Mouse (Mus musculus) lung, postnatal 14 days (tissue): ENCODE data around the gene Sorbs2.

ENCODE experiments used
- DNase-seq: peaks from one replicate; pipeline ENCODE4 v3.0.0; 2021

Sorbs2 gene

DNA sequence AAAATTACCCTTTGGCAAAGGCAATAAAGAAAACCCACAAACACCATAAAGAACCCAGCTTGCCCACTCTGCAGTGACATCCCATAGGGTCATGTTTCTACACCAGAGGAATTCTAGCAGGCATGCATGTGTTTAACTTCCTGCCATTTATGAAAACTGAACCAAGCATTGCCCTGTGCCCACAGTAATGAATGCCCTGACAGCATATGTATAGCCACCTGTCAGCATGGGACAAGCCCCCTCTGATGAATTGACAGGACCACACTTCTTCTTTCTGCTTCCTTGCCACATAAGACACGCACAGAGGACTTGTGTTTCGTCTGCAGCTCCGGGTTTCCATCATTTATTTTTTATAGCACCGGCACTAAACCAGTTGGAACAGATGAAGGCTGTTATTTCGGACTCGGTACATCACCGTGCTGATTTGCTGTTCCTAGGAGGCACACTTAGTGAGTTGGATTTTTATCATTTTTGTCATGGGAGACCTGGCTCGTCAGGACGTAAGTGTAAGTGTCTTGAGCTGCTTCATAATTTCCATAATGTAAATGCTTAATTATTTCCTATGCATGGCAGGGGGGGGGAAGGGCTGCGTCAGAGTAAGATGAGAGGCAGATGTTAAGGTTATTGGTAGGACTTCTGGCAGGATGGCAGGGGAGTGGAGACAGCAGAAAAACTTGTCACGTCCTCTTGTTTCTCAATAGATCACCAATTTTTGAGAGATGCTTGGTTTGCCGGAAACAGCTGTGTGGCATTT lies 180.5 kb downstream of the Sorbs2 start:
- DNase-seq: no peak

DNA sequence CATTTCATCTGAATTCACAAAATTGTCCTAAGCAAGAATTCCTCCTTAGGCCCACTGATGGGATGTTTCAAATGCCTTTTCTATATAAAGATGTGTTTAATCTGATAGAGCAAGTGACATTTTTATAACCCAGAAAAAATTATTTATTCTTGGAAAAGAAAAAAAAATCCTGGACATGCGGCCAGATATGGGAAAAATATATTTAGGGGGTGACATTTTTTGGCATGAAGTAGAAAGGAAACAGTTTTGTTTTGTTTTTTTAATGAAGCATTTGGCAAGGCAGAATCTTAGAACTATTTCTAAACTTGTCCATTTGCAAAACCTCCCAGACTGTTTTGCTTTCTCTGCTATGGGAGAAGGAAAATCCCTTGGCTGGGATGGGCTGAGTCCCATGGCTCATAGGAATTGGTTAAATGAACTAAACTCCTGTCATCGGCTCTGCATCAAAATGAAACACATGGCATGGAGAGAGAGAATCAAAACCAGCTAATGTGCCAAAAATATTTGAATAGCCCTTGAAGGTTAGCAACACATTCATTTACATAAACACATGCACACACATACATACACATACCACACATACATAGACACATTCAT lies 182.1 kb downstream of the Sorbs2 start:
- no peak for DNase-seq

DNA sequence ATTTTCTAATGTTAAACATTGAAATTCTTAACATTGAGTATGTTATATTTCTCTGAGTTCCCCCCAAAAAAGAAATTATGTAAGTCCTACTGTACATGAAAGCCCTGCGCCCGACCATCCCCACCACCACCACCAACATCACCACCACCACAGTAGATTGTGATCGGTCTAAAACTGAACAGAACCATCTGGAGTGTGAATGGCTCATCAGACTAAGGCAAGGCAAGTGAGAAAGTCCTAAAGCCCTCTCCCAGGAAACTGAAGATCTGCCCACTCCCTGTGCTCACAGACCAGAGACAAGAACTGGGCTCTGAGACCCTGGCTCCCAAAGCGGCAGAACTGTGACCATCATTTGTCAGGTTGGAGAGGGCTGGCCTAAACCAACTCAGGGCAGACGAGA lies 192.5 kb downstream of the Sorbs2 start:
- no peak for DNase-seq

DNA sequence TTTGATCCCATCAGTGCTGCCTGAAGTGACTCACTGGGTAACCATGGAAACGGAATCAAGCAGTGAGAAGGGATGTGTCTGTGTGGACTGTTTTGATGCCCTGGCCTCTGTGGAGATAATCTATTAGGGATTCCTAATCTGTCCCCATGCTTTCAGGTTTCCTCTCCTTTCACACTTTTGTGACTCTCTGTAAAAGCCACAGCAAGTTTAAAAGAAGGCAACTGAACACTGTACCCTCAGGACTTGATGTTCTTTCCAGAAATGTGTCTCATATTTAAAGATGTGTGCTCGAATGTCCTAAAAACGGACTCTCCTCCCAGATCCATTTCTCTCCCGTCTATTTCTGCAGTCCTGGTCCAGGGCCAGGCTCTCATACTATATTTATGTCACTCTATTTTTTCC lies 196.1 kb downstream of the Sorbs2 start:
- DNase-seq: no peak

DNA sequence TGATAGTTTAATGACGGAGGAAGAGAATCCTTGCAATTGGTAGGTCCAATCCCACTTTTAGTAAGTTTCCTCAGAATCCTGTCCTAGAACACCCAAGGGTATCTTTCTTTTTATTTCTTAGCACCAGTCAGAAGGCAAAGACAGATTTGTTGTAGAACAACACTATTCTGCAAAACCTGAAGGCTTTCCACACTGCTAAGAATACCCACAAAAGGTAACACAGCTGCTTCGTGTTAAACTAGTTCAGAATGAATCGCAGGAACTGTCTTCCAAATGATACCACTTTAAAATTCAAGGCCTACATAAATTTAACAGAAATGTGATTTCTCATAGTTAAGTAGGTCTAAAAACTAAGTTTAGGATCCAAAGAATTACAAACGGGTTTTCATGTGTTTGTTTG lies 201.5 kb downstream of the Sorbs2 start:
- DNase-seq: no peak

DNA sequence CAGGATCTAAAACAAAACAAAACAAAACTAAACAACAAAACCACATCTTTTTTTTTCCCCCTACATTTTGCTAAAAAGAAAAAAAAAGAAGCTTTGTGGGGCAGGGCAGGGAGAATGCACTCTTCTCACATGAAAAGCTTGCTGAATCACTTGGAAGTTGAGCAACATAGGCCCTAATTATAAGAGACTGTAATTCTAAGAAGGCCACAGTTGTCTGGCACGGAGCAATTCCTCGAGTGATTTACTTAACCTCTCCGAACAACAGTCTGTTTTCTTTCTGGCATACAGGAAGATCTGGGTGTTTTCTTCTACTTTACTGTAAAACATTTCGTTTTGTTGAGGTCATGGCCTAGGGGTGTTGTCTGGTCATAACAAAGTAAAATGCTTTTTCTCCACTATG lies 202.1 kb downstream of the Sorbs2 start:
- DNase-seq: no peak

DNA sequence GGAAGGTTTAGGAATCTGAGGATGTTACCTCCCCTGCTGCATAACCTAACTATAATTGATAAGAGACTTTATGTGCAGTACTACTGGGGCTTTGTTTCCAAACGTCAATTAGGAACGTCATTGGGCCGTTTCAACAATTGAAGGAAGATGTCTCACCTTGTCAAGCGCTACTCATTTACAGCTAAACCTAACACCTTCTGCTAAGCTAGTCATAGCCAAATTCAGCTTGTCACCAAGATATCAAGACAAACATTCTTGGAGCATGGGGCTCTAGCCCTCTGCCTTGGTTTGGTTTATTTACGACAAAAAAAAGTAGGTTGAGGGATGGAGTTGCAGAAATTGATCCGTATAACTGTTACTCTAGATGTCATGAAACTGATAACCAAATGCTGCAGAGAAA lies 205.0 kb downstream of the Sorbs2 start:
- no peak for DNase-seq

DNA sequence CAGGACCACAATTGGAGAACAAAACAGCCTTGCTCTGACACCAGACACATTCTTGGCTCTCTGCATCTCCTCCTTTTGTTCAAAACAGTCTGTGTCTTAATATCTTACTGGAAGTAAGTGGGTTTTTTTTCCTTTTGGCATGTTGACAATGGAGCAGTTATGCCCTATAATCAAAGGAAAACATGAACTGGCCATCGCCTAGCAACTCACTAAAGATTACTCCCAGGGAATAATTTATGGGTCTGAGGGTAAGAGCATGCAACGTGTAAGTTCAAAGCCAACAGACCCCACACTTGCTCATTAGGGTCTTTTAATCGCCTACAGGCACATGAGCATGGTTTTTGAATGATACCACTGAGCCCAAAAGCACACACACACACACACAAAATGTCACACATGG lies 207.2 kb downstream of the Sorbs2 start:
- no peak for DNase-seq

DNA sequence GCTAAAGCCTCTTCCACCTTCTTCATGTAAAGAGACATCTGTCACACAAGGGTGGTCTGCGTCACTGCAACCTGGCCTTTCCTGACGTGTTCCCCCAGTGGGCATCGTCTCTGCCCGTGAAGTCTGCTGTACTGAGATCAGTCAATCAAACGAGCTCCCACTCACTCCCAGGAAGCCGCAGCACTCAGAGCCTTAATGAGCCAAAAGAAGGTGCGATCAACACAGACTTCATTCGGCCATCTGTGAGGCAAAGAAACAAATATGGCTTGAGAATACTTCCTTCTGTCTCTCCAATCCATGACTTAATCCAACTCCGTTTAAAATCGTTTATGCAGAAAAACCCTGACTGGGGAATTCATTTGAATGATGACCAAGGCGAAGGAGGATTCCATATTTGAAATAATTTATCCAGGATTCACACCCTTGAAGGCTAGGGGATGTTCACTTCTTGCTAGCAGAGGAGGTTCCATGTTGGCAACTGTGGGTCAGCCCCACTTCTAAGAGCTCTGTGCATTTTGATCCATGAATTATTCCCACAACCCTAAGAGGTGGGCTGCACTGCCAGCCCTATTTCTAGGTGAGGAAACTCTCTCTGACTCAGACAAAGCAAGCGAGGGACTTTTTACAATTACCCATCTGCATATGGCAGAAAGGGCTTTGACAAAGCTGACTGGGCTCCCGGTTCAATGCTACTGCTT lies 207.9 kb downstream of the Sorbs2 start:
- DNase-seq: no peak

DNA sequence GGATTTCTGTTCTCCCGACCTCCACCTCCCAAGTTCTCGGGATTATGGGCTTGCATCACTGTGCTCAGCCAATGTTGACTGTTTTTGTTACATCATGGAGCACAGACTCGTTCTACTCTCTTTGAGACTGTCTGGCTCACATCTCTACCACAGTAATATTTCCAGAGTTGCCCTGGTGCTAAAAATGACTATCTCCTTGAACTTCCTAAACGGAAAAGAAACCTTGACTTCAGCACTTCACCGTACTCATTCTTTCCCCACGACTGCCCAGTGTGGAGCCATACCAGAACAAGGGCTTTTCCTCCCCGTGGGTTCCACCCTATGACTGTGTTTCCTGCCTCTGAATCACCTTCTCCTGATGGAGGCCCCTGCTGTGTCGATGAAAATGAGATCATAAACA lies 212.2 kb downstream of the Sorbs2 start:
- DNase-seq: no peak

DNA sequence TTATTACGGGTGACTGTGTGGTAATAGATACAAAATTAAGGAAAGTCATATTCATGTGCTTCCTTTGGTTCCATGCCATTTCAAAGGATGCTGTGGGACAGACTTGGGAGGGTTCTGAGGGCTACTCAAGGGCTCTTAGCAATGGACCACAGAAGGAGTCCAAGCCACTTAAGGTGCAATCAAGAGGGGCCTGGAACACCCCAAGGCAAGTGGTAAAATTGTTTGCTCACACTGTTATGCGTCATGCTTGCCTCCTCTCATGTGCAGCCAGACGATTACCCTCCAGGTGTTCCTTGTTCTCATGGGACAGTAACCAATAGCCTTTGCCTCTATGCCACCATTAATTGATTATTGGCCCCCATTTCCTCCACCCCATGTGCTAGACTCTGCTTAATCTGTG lies 216.6 kb downstream of the Sorbs2 start:
- no peak for DNase-seq

DNA sequence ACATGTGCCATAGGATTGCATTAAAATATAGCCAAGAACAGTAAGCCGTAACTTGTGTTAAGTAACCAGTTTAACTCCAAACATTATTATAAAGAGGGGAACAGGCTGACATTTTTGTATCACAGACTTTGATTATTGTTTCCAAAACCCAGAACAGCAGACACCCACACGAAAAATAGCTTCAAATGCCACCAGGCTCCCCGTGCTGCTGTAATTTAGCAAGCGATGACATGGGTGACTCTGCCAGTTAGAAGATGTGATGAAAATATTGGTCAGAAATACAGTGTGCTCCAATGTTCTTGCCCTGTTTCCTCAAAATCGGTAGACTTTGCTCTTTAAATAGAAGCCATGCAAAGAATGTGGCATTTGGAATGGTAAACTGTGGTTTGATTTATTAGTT lies 217.7 kb downstream of the Sorbs2 start:
- DNase-seq: no peak

DNA sequence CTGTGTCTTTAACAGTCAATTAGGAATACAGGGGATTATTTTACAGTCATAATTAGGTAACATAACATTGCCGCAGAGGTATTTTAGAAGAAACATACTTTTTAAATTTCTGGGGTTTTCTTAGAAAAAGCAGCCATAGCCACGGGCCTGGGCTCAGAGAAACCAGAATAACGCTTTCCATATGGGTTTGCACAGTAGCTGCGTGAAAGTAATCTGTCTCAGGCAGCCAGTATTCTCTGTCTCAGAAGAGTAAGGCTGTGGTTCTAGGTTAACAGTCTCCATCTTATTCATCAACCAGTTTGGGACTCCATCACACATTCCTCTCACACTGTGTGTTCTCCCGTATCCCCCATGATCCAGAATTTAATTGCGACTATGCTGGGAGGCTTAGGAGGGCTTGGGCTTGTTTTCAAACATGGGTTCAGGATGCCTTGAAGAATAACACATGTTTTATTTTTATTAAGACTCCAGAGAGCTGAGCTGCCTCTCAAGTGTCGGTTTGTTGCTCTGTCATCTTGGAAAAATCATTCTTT lies 222.3 kb downstream of the Sorbs2 start:
- no peak for DNase-seq

DNA sequence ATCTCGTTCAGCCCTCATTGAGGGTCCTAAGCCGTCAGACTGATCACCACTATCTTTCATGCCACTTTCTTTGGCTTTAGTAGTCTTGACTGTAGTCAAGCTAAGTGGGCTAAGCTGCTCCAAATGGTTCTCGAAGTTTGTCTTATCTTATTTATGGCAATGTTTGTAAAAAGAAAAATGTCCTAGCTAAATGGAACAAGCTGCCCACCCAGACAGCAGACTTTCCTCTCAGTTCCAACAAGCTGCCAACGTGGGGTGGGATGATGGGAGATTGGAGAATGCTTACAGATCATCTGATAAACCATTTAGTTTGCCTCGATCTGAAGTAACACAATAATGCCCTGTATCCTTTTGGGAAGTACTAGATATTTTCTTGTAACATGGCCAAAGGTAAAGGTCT lies 223.2 kb downstream of the Sorbs2 start:
- no peak for DNase-seq

DNA sequence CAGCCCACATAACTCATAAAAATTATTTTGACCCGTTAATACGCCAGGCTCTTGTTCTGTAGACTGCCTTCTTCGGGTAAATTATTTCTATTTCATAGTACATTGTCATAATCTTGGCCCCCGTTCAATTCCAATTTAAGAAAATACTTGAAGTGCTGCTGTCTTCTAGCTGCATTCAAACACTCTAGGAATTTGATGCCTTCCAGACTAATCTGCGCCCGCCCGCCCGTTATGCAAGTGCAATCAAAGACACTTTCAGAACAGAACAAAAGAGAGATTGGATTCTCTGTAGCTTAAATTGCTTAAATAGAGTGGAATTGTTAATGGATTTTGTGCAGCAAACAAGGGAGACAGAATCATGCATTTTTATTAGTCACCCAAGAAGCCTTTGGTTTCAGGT lies 226.5 kb downstream of the Sorbs2 start:
- DNase-seq: no peak

DNA sequence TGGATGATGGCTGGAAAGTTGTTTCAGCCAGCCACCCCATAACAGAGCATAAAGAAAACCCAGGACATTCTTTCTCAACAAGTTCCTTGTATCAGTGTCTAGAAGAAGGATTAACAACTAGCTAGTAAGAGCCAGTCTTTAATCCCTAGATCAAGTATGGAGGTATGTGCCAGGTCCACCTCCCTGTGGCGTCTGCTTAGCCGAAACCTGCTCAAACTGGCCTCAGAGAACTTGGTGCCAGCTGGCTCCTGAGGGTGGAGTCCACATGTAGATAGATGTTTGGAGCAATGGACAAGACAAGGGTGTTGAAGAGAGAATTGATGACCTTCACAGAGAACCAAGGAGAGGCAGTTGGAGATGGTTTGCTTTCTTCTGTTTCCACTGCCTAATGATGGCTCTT lies 229.7 kb downstream of the Sorbs2 start:
- DNase-seq: no peak

DNA sequence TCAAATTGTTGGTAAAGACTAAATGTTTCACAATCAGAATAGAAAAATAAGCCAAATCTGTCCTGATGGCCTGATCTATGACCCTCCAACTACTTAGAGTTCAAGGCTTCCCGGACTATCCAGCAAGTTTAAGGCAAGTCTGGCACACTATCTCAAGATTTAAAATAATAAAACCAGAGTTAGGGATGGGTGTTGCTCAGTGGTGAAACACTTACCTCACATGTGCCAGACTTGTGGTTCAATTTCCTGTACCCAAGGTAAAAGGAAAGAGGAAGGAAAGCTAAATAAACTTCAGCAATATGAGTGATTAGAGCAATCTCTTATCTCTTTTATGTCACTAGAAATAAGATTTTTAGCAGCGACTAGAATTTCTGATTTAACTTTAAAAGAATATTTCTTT lies 235.7 kb downstream of the Sorbs2 start:
- DNase-seq: no peak

DNA sequence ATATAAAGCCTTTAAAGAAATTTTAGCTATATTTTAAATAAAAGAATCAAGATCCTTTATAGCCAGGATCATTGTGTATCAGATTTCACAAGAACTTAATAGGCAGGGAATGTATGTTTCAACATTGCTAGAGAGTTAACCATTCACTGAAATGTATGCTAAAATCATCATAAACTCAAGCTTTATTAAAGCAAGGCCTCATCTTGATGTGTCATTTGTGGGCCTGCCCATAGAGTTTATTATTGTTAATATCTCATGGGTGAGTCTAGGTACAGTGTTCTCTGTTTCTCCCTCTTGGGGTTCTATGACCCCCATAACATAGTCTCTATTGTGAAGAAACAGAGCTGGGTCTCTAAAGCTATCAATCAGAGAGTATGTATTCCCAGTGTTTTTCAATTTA lies 236.2 kb downstream of the Sorbs2 start:
- DNase-seq: no peak

DNA sequence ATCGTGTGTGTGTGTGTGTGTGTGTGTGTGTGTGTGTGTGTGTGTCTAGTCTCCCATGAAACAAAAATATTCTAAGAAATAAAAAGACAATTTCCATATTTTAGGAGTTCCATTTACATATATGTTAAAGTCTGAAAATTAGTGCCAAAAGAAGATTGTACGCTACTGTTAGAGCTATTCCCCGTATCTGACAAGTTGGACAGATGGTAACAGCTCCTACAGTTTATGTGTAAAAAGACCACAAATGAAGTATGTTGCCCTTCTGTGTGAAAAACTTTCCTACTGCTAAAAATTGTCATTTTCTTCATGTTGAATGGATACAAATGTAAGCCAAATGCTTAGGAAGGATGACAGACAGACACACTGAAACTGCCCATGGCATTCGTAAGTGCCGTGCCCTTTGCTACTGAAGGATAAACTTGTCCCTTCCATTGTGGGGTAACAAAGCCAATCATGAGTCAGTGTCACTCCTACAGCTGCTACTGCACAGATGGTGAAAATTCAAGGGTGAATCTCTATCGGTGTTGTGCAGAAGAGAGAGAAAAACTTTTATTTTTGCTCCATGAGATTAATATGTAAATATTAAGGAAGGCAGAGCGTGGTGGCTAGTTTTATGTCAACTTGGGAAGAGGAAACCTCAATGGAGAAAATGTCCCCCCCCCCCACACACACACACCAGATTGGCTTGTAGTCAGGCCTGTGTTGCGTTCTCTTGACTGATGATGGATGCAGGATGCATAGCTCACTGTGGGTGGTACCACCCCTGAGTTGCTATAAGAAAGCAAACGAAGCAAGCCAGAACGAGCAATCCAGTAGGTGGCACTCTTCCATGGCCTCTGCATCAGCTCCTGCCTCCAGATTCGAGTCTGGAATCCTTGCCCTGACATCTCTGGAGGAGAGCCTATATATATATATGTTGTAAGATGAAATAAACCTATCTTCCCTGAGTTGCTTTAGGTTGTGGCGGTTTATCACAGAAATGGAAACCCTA lies 244.2 kb downstream of the Sorbs2 start:
- no peak for DNase-seq

DNA sequence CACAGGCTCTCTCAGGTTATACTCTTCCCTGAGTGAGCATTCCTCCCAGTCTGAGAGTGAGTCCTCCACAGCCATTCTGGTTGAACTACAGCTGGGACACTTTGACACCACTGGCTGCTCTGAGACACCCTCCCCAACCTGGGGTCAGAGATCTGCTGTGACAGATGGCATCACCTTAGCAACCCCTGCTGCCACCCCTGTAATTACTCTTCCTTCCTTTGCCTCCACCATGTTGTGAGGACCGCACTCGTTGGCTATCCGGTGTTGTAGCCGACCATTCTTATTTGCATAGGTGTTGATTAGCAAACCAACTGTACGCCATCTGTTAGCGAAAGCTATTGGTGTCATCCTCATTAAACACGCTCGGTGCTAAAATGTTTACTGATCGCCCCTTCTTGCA lies 247.9 kb downstream of the Sorbs2 start:
- DNase-seq: no peak

DNA sequence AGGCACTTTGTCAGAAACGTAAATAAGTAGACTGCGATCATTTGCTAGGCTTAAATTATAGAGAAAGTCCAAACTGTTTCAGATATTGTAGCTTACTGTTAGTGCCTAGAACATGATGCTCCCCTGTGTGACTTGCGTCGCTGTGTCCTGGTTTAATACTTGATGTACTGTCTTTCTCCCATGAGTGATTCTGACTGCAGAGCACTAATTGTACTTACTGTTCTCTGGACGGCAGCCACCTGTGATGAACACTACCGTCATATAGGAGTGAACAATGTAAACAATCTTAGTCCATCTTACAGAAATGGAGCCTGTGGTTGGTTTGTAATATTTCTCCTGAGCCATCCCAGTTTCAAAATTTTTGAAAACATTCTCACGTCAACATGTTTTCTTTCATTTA lies 248.4 kb downstream of the Sorbs2 start:
- no peak for DNase-seq

DNA sequence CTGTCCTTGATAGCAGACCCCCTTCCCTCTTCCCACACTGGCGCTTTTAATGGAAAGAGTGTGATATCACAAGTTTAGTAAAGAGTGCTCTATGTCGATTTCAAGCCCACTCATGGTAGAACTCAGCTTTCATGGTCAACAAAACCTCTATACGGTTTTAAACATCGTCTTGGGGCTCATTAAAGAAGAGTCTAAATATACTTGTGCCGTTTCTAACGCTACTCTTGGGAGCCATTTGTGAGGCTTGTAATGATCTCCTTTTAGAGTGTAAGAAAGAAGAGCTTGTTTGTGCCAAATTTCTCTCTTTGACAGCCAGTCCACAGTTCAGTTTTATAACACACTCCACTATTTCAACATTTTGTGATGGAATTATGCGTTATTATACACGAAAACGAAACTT lies 253.0 kb downstream of the Sorbs2 start:
- no peak for DNase-seq

DNA sequence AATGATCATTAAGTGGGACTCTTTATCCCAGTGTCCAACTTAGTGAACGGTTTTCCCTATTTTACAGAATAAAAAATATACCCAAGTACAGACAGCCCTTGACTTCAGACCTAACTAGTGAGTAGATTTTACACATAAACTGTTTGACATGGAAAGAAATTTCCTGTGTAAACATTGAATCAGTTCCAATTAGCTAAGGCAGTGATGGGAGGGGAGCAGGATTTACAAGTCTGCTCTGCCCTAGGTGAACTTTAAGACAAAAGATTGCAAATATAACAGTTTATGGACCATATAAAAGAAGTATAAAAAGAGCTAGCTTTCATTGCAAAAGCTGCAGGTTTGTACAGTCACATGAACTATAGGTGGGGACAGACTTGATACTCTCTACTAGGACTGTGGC lies 253.5 kb downstream of the Sorbs2 start:
- DNase-seq: no peak
